Mouse (Mus musculus) left cerebral cortex, adult 6 months (tissue): ENCODE data around the gene Spa17. TPM values are rescaled to one million over a fixed set of nuclear protein-coding genes. Genes with fewer than 3 reads are reported as not detected.

Experiments used
- long read RNA-seq, 2 experiments: library from polyadenylated mRNA; unstranded; transcript quantifications; one replicate each; pipeline ENCODE4 v2.0.0; 2019 to 2020
- polyA plus RNA-seq: library from polyadenylated mRNA; unstranded; fragments of <200 nt; fragmentation: Nextera tagmentation; gene quantifications from 2 replicates; pipeline ENCODE4 v1.2.3, GENCODE M21; 2021

Spa17 gene
- polyA plus RNA-seq = 6.6 and 7.7 TPM in 2 replicates
- long read RNA-seq, experiment 1 = 0 reads
- long read RNA-seq, experiment 2, partial matches to known transcripts = 0 of 6 reads
- long read RNA-seq, experiment 2, other reads (novel, unspliced or antisense) = 3 of 6 reads

DNA sequence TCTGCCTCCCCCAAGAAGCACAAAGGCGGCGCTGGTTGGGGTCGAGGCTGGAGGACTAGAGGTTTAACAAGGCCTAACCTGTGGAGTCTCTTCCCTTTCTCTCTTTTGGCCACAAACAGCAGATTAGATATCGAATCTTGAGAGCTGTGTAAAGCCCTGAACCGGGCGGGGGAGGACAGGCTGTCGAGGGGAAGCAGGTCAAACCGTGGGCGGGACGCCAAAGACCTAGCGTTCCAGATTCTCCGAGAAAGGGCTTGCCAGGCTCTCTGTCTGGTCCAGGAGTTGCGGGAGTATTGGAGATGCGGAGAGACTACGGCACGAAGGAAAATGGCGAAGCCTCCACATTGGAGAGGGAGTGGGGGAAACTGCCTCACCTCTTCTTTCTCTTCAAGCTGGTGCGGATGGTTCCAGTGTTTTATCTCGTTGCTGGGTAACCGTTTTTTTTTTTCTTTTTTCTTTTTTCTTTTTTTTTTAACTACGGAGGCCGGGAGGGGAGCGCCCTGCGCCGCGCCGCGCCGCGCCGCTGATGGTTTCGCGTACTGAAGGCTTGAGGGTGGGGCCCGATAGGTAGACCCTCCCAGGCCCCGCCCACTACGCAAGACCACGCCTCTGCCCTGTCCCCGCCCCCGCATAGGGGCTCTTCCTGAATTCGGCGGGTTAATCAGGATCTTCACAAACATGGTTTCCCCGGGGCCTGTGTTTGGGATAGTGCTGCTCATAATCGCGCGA, at the start of gene Spa17:
Gene Spa17 (minus strand): TSS at position 541 of the 729 bp plus-strand sequence.

DNA sequence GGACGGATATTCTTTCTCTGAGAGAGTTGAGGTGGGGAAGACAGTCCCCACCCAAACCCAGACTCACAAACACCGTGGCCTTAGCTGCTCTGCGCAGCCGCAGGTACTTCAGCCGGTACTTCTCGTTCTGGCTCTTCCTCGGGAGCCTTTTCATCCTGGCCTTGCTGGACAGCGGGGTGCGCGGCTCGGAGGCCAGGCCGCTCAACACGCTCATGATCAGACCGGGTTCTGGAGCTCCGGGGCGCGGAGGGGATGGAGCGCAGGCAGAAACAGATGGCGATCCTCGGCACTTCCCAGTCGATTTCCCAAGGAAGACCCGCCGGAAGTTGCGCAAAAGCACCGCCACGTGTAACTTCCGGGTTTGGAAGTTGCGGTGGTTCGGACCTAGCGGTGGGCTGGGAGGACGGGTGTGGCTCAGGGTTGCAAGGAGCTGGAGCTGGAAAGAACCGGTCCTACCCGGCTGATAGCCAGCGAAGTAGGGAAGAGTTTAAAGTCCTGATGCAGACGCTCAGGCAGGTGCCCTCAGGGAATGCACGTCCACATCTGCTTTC, 43.5 kb upstream of the Spa17 start, which contains the start of gene Tbrg1:
Gene Tbrg1 (minus strand): TSS at position 382 of the 551 bp plus-strand sequence.

DNA sequence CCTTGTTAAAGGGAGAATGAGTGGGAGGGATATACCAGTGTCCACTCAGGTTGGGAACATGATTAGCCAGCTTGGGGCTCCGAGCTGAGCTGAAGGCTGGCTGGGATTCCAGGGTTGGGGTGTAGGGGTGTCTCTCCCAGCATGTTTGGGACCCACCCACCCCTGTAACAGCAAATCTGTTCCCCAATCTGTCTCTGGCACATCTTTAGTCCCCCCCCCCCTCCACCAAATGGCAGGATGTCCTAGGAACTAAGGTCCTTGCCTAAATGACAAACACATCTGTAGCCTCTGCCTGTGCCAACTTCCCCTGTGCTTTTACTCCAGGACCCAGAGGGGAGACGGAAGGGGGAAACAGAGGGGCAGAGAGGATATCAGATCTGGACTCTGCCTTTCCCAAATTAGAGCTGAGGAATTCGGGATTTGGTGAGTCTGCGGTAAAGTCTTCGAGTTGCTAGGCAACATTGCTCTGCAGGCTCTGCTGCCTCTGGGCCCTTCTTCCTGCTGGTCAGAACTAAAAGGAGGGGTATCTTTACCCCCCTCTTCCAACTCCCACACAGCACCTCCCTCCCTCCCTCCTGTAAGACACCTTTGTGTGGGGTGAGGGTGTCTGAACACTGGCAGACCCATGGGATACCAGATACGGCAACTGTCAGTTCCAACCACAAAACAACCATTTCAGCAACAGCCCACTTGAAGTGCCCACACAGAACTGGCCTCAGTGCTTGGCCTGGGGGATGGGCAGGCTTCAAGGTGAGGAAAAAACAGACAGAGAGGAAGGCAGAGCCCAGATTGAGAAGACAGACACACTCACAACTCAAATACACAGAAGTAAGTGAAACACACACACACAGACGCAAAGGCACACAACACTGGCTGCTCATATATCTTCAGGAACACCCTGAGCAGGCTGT, 58.4 kb downstream of the Spa17 start, which contains the start of gene Siae:
Gene Siae (plus strand): TSS at position 861 of the 911 bp plus-strand sequence.

Other genes with a start within 250 kb of the Spa17 start
- 50.7 and 55.6 TPM in 2 replicates for gene Hepacam, start 246.4 kb downstream of the Spa17 start, polyA plus RNA-seq
- gene Robo4, start 211.8 kb downstream of the Spa17 start, polyA plus RNA-seq = 0.65 and 1.8 TPM in 2 replicates
- gene Robo3, start 180.5 kb downstream of the Spa17 start, polyA plus RNA-seq = 0.86 and 1.0 TPM in 2 replicates
- gene Msantd2, start 124.4 kb downstream of the Spa17 start, polyA plus RNA-seq = 3.1 and 4.4 TPM in 2 replicates
- gene Esam, start 85.6 kb downstream of the Spa17 start, polyA plus RNA-seq = 19.0 and 20.7 TPM in 2 replicates
- gene Vsig2, start 74.5 kb downstream of the Spa17 start, polyA plus RNA-seq = 3.4 and 4.1 TPM in 2 replicates
- gene Nrgn, start 60.8 kb downstream of the Spa17 start, polyA plus RNA-seq = 196 and 564 TPM in 2 replicates
- 14.4 and 16.3 TPM in 2 replicates for gene Siae, start 58.0 kb downstream of the Spa17 start, polyA plus RNA-seq
- gene Tbrg1, start 43.6 kb upstream of the Spa17 start, polyA plus RNA-seq = 74.7 and 81.0 TPM in 2 replicates
- not detected in 2 replicates for gene Panx3, start 55.5 kb upstream of the Spa17 start, polyA plus RNA-seq
- not detected in 2 replicates for gene Olfr160, start 102.5 kb upstream of the Spa17 start, polyA plus RNA-seq
- not detected in 2 replicates for gene Olfr874, start 131.4 kb upstream of the Spa17 start, polyA plus RNA-seq
- not detected in 2 replicates for gene Olfr875, start 158.1 kb upstream of the Spa17 start, polyA plus RNA-seq
- not detected in 2 replicates for gene Olfr876, start 189.3 kb upstream of the Spa17 start, polyA plus RNA-seq
- gene Olfr877, start 240.5 kb upstream of the Spa17 start, polyA plus RNA-seq = not detected in 2 replicates